Mouse (Mus musculus) embryonic fibroblast, embryonic 13.5 days (primary cell): ENCODE measurements around the gene Tmem14a.

Source experiments
- CTCF ChIP-seq: IDR thresholded peaks from 2 replicates; pipeline ENCODE4 v1.5.1; 2011; ENCODE audit warnings: mild to moderate bottlenecking, control low read depth, low read length, moderate library complexity, borderline replicate concordance; ENCODE audit not compliant: insufficient read depth
- POLR2A ChIP-seq: IDR thresholded peaks from 2 replicates; pipeline ENCODE4 v1.6.1; 2011; ENCODE audit warnings: low read depth, mild to moderate bottlenecking, control low read depth, low read length, moderate library complexity

DNA sequence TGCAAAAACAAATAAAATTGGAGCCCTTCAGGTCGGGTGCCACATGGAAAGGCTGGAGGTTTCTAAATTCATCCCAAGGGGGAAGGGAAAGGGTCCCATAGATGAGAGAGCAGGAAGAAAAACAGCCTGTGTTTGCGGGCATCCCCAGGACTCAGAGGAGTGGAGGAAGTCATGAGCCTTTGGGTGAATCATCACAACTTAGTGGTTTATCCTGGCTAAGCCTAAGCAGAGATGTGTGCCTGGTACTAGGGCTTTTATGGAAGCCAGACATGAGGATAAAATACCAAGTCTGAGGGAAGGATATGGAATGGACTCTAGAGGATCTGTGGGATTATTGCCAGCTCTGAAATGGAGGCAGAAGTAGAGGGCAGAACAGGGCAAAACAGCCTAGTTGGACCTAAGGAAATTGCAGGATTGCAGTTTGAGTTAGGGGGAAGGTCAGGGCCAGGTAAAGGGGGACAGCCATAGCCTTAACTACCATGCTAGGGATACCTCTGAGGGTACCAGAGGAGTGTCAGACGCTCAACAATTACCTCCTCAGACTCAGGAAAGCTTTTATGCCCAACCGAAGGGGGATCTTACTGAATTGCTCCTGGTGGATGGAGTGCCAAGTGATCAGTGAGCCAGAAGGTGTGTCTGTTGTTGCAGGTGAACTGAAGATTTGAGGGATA lies 26.1 kb downstream of the Tmem14a start:
- TF ChIP-seq CTCF (no peak), POLR2A (no peak)
